Mouse (Mus musculus): ENCODE measurements around the gene Asic2. TPM values are rescaled to one million over a fixed set of nuclear protein-coding genes. Genes with fewer than 3 reads are reported as not detected.

Gene Asic2
- total and polyA plus RNA-seq, 2 experiments = under 0.01 TPM; not detected in 1

DNA sequence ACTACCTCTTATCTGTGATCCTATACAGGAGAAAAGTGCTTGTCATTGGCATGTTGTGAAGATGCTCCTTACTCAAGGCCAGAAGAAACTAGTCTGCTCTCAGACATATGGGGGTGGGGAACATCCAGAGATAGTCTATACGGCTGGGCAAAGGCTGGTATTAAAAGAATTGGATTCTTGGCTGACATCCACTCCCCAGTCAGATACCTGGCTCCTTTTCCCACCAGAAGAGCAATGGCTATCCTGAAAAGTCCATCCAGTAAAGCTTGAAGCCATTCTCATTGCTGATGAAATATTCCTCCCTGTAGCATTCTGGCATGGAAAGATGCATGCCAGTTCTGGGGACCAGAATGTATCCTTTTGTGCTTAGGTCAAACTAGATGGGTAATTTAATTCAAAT lies 218.2 kb downstream of the Asic2 start:
- TF ChIP-seq POLR2A (IDR thresholded peaks at IDR 0.05; ENCODE audit: extremely low read depth, insufficient read depth, low read length) (no peak), CTCF (IDR thresholded peaks at IDR 0.05; ENCODE audit: low read depth, low read length) (no peak)
- 76% methylated on average over 1 of the region's 1 CpGs for WGBS
- no peaks in the 10 kb centered on the region for H3K36me3 ChIP-seq (ENCODE audit: control insufficient read depth, insufficient read depth, low read length)
- H3K27ac ChIP-seq (replicated peaks; ENCODE audit: insufficient read depth, low read depth, low read length) = no peak overlapping the region
- H3K9ac ChIP-seq (ENCODE audit: low read depth, low read length) = no peak overlapping the region
- no peak overlapping the region for H3K4me3 ChIP-seq (ENCODE audit: insufficient read depth, low read depth, low read length)
- H3K4me1 ChIP-seq (ENCODE audit: control insufficient read depth, insufficient read depth, low read length) = no peaks in the 10 kb centered on the region
- no peaks in the 10 kb centered on the region for H3K79me2 ChIP-seq (ENCODE audit: control insufficient read depth, insufficient read depth, low read length)
- no peak for DNase-seq (ENCODE audit: extremely low read depth, low read depth, low spot score)
- no peaks in the 10 kb centered on the region for H3K27me3 ChIP-seq (ENCODE audit: control insufficient read depth, insufficient read depth, low read length)

DNA sequence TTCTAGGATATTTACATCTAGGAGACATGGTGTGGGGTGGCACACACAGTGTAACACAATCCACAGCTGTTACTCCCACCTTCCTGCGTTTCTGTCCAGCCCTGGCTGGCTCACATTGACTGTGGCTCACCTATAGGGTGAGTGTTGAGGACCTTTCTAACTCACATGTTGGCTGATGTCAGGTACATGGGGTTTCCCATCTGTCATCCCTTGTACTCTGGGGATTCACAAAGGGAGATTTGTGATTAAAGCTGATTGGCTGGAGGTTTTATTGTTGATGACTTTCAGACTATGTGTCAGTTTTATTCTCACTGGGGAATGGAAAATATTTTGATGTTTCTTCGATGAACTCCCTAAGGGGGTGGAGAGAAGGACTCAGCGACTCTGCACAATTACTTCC lies 229.3 kb downstream of the Asic2 start:
- H3K9ac ChIP-seq (ENCODE audit: low read depth, low read length) = no peak overlapping the region
- no peaks in the 10 kb centered on the region for H3K36me3 ChIP-seq (ENCODE audit: control insufficient read depth, insufficient read depth, low read length)
- TF ChIP-seq CTCF (IDR thresholded peaks at IDR 0.05; ENCODE audit: low read depth, low read length) (no peak), POLR2A (IDR thresholded peaks at IDR 0.05; ENCODE audit: extremely low read depth, insufficient read depth, low read length) (no peak)
- no peaks in the 10 kb centered on the region for H3K4me1 ChIP-seq (ENCODE audit: control insufficient read depth, insufficient read depth, low read length)
- no peaks in the 10 kb centered on the region for H3K27me3 ChIP-seq (ENCODE audit: control insufficient read depth, insufficient read depth, low read length)
- no peak overlapping the region for H3K4me3 ChIP-seq (ENCODE audit: insufficient read depth, low read depth, low read length)
- no peak for DNase-seq (ENCODE audit: extremely low read depth, low read depth, low spot score)
- H3K79me2 ChIP-seq (ENCODE audit: control insufficient read depth, insufficient read depth, low read length) = no peaks in the 10 kb centered on the region
- no peak overlapping the region for H3K27ac ChIP-seq (replicated peaks; ENCODE audit: insufficient read depth, low read depth, low read length)
- WGBS = 56% methylated on average over 3 of the region's 3 CpGs

DNA sequence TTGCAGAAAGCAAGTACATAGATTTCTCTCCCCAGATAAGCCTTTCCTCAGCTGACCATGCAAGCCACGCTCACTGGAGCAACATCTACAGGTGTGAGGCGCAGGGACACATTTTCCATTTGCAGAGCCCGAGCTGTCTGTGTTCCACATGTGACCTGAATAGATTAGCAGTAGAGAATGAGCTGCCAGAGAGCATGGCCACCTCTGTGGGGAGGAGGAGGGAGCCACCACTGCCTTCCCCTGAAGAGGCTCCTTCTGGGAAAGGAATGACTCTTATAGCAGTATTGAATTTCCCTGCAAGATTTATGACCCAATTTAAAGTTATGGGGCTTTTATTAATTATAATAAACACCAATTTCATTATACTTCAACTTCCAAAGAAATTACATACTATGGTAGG lies 230.5 kb downstream of the Asic2 start:
- Histone ChIP-seq H3K4me1 (ENCODE audit: control insufficient read depth, insufficient read depth, low read length) (no peaks in the 10 kb centered on the region), H3K79me2 (ENCODE audit: control insufficient read depth, insufficient read depth, low read length) (no peaks in the 10 kb centered on the region), H3K9ac (ENCODE audit: low read depth, low read length) (no peak overlapping the region), H3K27me3 (ENCODE audit: control insufficient read depth, insufficient read depth, low read length) (no peaks in the 10 kb centered on the region), H3K36me3 (ENCODE audit: control insufficient read depth, insufficient read depth, low read length) (no peaks in the 10 kb centered on the region), H3K4me3 (ENCODE audit: insufficient read depth, low read depth, low read length) (no peak overlapping the region), H3K27ac (replicated peaks; ENCODE audit: insufficient read depth, low read depth, low read length) (no peak overlapping the region)
- TF ChIP-seq CTCF (IDR thresholded peaks at IDR 0.05; ENCODE audit: low read depth, low read length) (no peak), POLR2A (IDR thresholded peaks at IDR 0.05; ENCODE audit: extremely low read depth, insufficient read depth, low read length) (no peak)
- no peak for DNase-seq (ENCODE audit: extremely low read depth, low read depth, low spot score)
- whole genome bisulfite sequencing = 48% methylated on average over 3 of the region's 3 CpGs

DNA sequence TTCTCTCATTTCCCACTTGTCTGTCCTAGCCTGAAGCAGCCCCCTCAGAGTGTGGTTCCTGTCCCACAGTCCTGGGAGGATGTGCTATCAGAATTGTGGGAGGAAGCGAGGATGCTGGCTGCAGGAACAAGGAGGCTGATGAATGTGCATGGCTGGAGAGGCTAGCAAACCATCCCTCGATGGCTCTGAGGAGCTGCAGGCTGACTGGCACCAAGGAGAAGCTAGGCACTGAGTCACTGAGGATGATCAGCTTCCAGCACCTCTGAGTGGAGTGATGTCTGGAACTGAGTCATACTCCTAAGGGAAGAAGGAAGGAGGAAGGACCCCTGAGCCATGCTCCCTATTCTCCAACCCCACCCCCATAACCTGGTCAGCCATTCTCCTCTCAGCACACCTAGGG lies 246.2 kb downstream of the Asic2 start:
- TF ChIP-seq CTCF (IDR thresholded peaks at IDR 0.05; ENCODE audit: low read depth, low read length) = no peak
- TF ChIP-seq POLR2A (IDR thresholded peaks at IDR 0.05; ENCODE audit: extremely low read depth, insufficient read depth, low read length) = no peak
- no peak overlapping the region for H3K4me3 ChIP-seq (ENCODE audit: insufficient read depth, low read depth, low read length)
- DNase-seq (ENCODE audit: extremely low read depth, low read depth, low spot score) = no peak
- no peak overlapping the region for H3K9ac ChIP-seq (ENCODE audit: low read depth, low read length)
- no peaks in the 10 kb centered on the region for H3K27me3 ChIP-seq (ENCODE audit: control insufficient read depth, insufficient read depth, low read length)
- H3K79me2 ChIP-seq (ENCODE audit: control insufficient read depth, insufficient read depth, low read length) = no peaks in the 10 kb centered on the region
- H3K36me3 ChIP-seq (ENCODE audit: control insufficient read depth, insufficient read depth, low read length) = no peaks in the 10 kb centered on the region
- H3K27ac ChIP-seq (replicated peaks; ENCODE audit: insufficient read depth, low read depth, low read length) = no peak overlapping the region
- no peaks in the 10 kb centered on the region for H3K4me1 ChIP-seq (ENCODE audit: control insufficient read depth, insufficient read depth, low read length)
- 37% methylated on average over 2 of the region's 2 CpGs for WGBS

DNA sequence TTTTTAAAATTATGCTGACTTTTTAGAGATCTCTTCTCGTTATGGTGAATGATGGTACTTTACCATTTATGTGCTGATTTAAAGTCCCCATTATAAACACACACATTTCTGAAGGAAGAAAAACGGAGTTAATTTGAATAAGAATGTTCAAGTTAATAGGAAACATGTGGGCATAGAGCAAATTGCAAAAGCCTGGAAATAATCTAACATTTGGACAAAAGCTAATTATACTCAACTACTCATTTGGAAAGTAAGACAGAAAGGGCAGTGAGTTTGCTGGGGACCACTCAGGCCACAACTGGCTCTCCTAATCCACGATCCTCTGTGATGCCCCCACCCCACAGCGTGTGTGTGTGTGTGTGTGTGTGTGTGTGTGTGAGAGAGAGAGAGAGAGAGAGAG lies 253.5 kb downstream of the Asic2 start:
- no peaks in the 10 kb centered on the region for H3K79me2 ChIP-seq (ENCODE audit: control insufficient read depth, insufficient read depth, low read length)
- H3K9ac ChIP-seq (ENCODE audit: low read depth, low read length) = no peak overlapping the region
- no peak for DNase-seq (ENCODE audit: extremely low read depth, low read depth, low spot score)
- WGBS = 63% methylated on average over 4 of the region's 4 CpGs
- no peak overlapping the region for H3K4me3 ChIP-seq (ENCODE audit: insufficient read depth, low read depth, low read length)
- H3K27ac ChIP-seq (replicated peaks; ENCODE audit: insufficient read depth, low read depth, low read length) = no peak overlapping the region
- H3K27me3 ChIP-seq (ENCODE audit: control insufficient read depth, insufficient read depth, low read length) = no peaks in the 10 kb centered on the region
- H3K4me1 ChIP-seq (ENCODE audit: control insufficient read depth, insufficient read depth, low read length) = no peaks in the 10 kb centered on the region
- no peaks in the 10 kb centered on the region for H3K36me3 ChIP-seq (ENCODE audit: control insufficient read depth, insufficient read depth, low read length)
- TF ChIP-seq CTCF (IDR thresholded peaks at IDR 0.05; ENCODE audit: low read depth, low read length) (no peak), POLR2A (IDR thresholded peaks at IDR 0.05; ENCODE audit: extremely low read depth, insufficient read depth, low read length) (no peak)

DNA sequence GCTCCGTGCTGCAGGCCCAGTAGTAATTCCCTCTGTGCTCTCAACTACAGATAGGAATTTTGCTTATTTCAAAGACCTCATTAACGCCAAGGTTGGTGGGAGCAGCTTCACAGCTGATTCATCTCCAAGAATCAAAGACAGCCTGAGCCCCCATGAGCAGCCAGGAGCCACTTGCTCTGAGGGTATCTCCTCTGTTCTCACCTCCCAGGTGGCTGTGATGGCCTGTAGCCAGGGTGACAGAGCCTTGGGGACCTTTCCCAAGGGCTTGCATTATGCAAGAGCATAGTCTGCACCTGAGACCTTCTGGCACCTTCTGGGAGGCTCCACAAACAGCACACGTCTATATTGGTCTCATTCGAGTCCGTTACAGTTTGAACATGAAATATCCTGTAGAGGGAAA lies 261.3 kb downstream of the Asic2 start:
- TF ChIP-seq CTCF (IDR thresholded peaks at IDR 0.05; ENCODE audit: low read depth, low read length) (no peak), POLR2A (IDR thresholded peaks at IDR 0.05; ENCODE audit: extremely low read depth, insufficient read depth, low read length) (no peak)
- Histone ChIP-seq H3K9ac (ENCODE audit: low read depth, low read length) (no peak overlapping the region), H3K79me2 (ENCODE audit: control insufficient read depth, insufficient read depth, low read length) (no peaks in the 10 kb centered on the region), H3K27ac (replicated peaks; ENCODE audit: insufficient read depth, low read depth, low read length) (no peak overlapping the region), H3K27me3 (ENCODE audit: control insufficient read depth, insufficient read depth, low read length) (0 out of 2 replicates have a peak, but pooled peaks cover 2% of the 10 kb centered on the region), H3K36me3 (ENCODE audit: control insufficient read depth, insufficient read depth, low read length) (no peaks in the 10 kb centered on the region), H3K4me1 (ENCODE audit: control insufficient read depth, insufficient read depth, low read length) (no peaks in the 10 kb centered on the region), H3K4me3 (ENCODE audit: insufficient read depth, low read depth, low read length) (no peak overlapping the region)
- 76% methylated on average over 5 of the region's 5 CpGs for WGBS
- no peak for DNase-seq (ENCODE audit: extremely low read depth, low read depth, low spot score)

All from liver, adult 2 months (tissue).